Mouse (Mus musculus): ENCODE measurements around the gene Slc44a2.

DNA sequence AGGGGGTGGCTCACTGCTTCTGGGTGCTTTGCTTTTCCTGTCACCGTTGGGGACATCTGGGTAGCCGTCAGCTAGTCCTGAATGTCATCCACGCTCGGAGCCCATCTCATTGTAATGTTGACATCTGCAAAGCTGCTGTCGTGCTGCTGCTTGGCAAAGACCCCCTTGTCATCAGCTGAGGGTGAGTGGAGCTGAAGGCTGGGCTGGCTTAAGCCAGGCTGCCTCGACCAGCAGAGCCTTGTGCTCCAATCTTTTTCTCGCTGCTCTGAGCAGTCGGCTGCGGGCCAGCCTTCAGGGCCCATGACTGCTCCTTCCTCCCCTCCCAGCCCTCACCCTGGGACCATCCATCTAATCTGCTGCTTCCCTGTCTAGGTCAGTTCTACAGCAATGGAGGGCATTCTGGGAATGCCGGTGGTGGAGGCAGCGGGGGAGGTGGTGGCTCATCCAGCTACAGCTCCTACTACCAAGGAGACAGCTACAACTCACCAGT lies 82.3 kb downstream of the Slc44a2 start:
- TF ChIP-seq CTCF (IDR thresholded peaks at IDR 0.05) (no peak), EP300 (IDR thresholded peaks at IDR 0.05) (no peak)

All from lung, postnatal 0 days (tissue).